Mouse (Mus musculus) C2C12 (cell line): ENCODE data around the gene Syn3. TPM values are rescaled to one million over a fixed set of nuclear protein-coding genes. Genes with fewer than 3 reads are reported as not detected.

Experiments
- H3K27me3 ChIP-seq: one replicate; pipeline ENCODE4 v1.6.1; 2011; ENCODE audit not compliant: control insufficient read depth, insufficient read depth, insufficient read length
- H3K36me3 ChIP-seq: one replicate; pipeline ENCODE4 v1.6.1; 2011; ENCODE audit not compliant: control insufficient read depth, insufficient read depth
- H3K4me3 ChIP-seq: one replicate; pipeline ENCODE4 v1.5.1; 2011; ENCODE audit warnings: mild to moderate bottlenecking, control low read depth; ENCODE audit not compliant: poor library complexity, insufficient read depth, severe bottlenecking
- H3K79me2 ChIP-seq: one replicate; pipeline ENCODE4 v1.6.1; 2011; ENCODE audit not compliant: control insufficient read depth, insufficient read depth
- H3K79me3 ChIP-seq: one replicate; pipeline ENCODE4 v1.6.1; 2011; ENCODE audit warnings: low read depth, control low read depth
- H3ac ChIP-seq: one replicate; pipeline ENCODE3; 2011; ENCODE audit warnings: low read depth; ENCODE audit not compliant: control insufficient read depth, insufficient read length
- CEBPB ChIP-seq: IDR thresholded peaks from one replicate; pipeline ENCODE4 v1.6.1; 2011; ENCODE audit warnings: low read depth, mild to moderate bottlenecking, control low read depth, moderate library complexity
- CTCF ChIP-seq: IDR thresholded peaks from one replicate; pipeline ENCODE4 v1.5.1; 2011; ENCODE audit not compliant: control insufficient read depth, insufficient read depth, insufficient read length
- FOSL1 ChIP-seq: IDR thresholded peaks from one replicate; pipeline ENCODE4 v1.8.0; 2011; ENCODE audit warnings: mild to moderate bottlenecking, low read length; ENCODE audit not compliant: poor library complexity, insufficient read depth, severe bottlenecking
- MAX ChIP-seq: IDR thresholded peaks from one replicate; pipeline ENCODE4 v1.6.1; 2011; ENCODE audit warnings: mild to moderate bottlenecking, control low read depth
- MYOD1 ChIP-seq: IDR thresholded peaks from one replicate; pipeline ENCODE4 v1.6.1; 2011; ENCODE audit warnings: low read depth; ENCODE audit not compliant: control insufficient read depth, insufficient read length
- MYOG ChIP-seq: IDR thresholded peaks from one replicate; pipeline ENCODE4 v1.6.1; 2011; ENCODE audit not compliant: control insufficient read depth, insufficient read length; ENCODE audit errors: extremely low read depth
- USF1 ChIP-seq: IDR thresholded peaks from one replicate; pipeline ENCODE4 v1.6.1; 2011; ENCODE audit warnings: low read depth, mild to moderate bottlenecking, control low read depth, moderate library complexity
- polyA plus RNA-seq: library from polyadenylated mRNA; unstranded; fragments of >200 nt; fragmentation: generic; extraction: Trizol; gene quantifications from one replicate; pipeline ENCODE4 v1.2.1, GENCODE M21; 2012; ENCODE audit warnings: missing spikeins

Syn3 gene
- polyA plus RNA-seq, 1 experiment, result 0.20 TPM

- Histone ChIP-seq H3K79me3 (no peaks in the 10 kb centered on the region), H3K79me2 (no peaks in the 10 kb centered on the region), H3K4me3 (no peak within 1 kb of the TSS), H3K27me3 (peaks cover 20% of the 10 kb centered on the region), H3ac (no peak within 1 kb of the TSS), H3K36me3 (no peaks in the 10 kb centered on the region)
- TF ChIP-seq MAX (no peak), CTCF (no peak), MYOG (no peak), USF1 (no peak), FOSL1 (no peak), MYOD1 (no peak), CEBPB (no peak)
Measured at GRCm38 (mm10) chr10:86011781-86012180, 486.9 kb downstream of the Syn3 start, which contains the start of gene Bpifc. TSS of gene Bpifc (minus strand) at chr10:86011895.

GRCm38 (mm10) chr10:86011172-86011571 is 487.5 kb downstream of the Syn3 start:
- TF ChIP-seq MAX (no peak), FOSL1 (no peak), MYOG (no peak), CTCF (no peak), MYOD1 (no peak), USF1 (no peak), CEBPB (no peak)
- Histone ChIP-seq H3K27me3 (peaks cover 15% of the 10 kb centered on the region), H3K79me3 (no peaks in the 10 kb centered on the region), H3K4me3 (no peak overlapping the region), H3ac (no peak overlapping the region), H3K79me2 (no peaks in the 10 kb centered on the region), H3K36me3 (no peaks in the 10 kb centered on the region)

GRCm38 (mm10) chr10:86010636-86011035 is 488.1 kb downstream of the Syn3 start:
- H3K79me2 ChIP-seq, result no peaks in the 10 kb centered on the region
- no peaks in the 10 kb centered on the region for H3K36me3 ChIP-seq
- H3K27me3 ChIP-seq, result peaks cover 10% of the 10 kb centered on the region
- H3K4me3 ChIP-seq, result no peak overlapping the region
- TF ChIP-seq MAX (no peak), USF1 (no peak), CEBPB (no peak), FOSL1 (no peak), MYOD1 (no peak), MYOG (no peak), CTCF (no peak)
- no peaks in the 10 kb centered on the region for H3K79me3 ChIP-seq
- H3ac ChIP-seq, result no peak overlapping the region

- peaks cover 9% of the 10 kb centered on the region for H3K27me3 ChIP-seq
- no peak overlapping the region for H3K4me3 ChIP-seq
- H3ac ChIP-seq, result no peak overlapping the region
- no peaks in the 10 kb centered on the region for H3K79me2 ChIP-seq
- TF ChIP-seq MAX (no peak), MYOG (no peak), USF1 (no peak), MYOD1 (no peak), CEBPB (no peak), FOSL1 (no peak), CTCF (no peak)
- no peaks in the 10 kb centered on the region for H3K36me3 ChIP-seq
- no peaks in the 10 kb centered on the region for H3K79me3 ChIP-seq
Measured at GRCm38 (mm10) chr10:86009688-86010087, 489.0 kb downstream of the Syn3 start.

DNA sequence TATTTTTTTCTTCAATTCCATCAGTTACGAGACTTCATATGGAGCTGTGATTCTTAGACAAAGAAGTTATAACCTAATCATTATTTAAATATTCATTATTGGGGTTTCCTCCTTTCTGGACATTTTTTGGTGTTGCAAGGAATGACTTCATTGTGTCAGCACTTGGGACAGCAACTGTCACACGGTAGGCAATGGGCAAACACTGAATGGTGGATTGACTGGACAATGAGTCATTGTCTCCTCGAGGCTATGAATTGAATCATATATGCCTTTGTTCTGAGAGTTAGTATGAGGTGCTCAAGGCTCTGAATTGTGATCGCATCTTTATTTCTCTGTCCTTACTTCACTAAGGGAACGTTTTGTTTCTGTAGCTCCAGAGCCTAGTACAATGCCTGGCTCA is 492.2 kb downstream of the Syn3 start:
- Histone ChIP-seq H3K27me3 (peaks cover 20% of the 10 kb centered on the region), H3K4me3 (no peak overlapping the region), H3ac (no peak overlapping the region), H3K79me3 (no peaks in the 10 kb centered on the region), H3K36me3 (no peaks in the 10 kb centered on the region), H3K79me2 (no peaks in the 10 kb centered on the region)
- TF ChIP-seq CEBPB (no peak), USF1 (no peak), CTCF (no peak), MYOD1 (no peak), FOSL1 (peak; percentile 14), MAX (peak; percentile 47), MYOG (no peak)

Other genes with a start within 250 kb of the Syn3 start
- gene Timp3, start 198.5 kb downstream of the Syn3 start, polyA plus RNA-seq, result 57.7 TPM
- 218 TPM for gene Hsp90b1, start 206.6 kb upstream of the Syn3 start, polyA plus RNA-seq
- 0.35 TPM for gene Ttc41, start 206.9 kb upstream of the Syn3 start, polyA plus RNA-seq